Mouse (Mus musculus): Measurements from ENCODE around the gene Aox2. TPM values are rescaled to one million over a fixed set of nuclear protein-coding genes. Genes with fewer than 3 reads are reported as not detected.

The Aox2 gene
- 0.04 and 0.09 TPM in 2 replicates for polyA plus RNA-seq (2015; fragmentation: Nextera tagmentation; extraction: Ambion mirVana)

GRCm38 (mm10) chr1:58278026-58278425 lies at the start of gene Aox2:
Gene Aox2 (plus strand): TSS chr1:58278326.
- no peak within 1 kb of the TSS; the same call in 1 of the 2 replicates for H3K27ac ChIP-seq
- 67% methylated on average over 5 of the region's 5 CpGs for WGBS
- H3K4me3 ChIP-seq: no peak within 1 kb of the TSS
- no peaks in the 10 kb centered on the region for H3K9me3 ChIP-seq
- H3K36me3 ChIP-seq: no peaks in the 10 kb centered on the region
- H3K9ac ChIP-seq: no peak within 1 kb of the TSS
- no peak for ATAC-seq (ENCODE audit: low FRiP score, low read depth)
- no peak within 1 kb of the TSS for H3K4me2 ChIP-seq (replicated peaks)
- no peaks in the 10 kb centered on the region for H3K27me3 ChIP-seq
- H3K4me1 ChIP-seq: peaks cover 24% of the 10 kb centered on the region

GRCm38 (mm10) chr1:58228916-58229315 lies 49.2 kb upstream of the Aox2 start:
- no peak overlapping the region for H3K27ac ChIP-seq
- no peak for ATAC-seq (ENCODE audit: low FRiP score, low read depth)
- no peak overlapping the region for H3K4me3 ChIP-seq
- no peaks in the 10 kb centered on the region for H3K27me3 ChIP-seq
- no peak overlapping the region for H3K9ac ChIP-seq
- no peaks in the 10 kb centered on the region for H3K4me1 ChIP-seq
- no peaks in the 10 kb centered on the region for H3K36me3 ChIP-seq
- no peak overlapping the region for H3K4me2 ChIP-seq (replicated peaks)
- H3K9me3 ChIP-seq: no peaks in the 10 kb centered on the region

- no peak overlapping the region for H3K27ac ChIP-seq
- 89% methylated on average over 4 of the region's 4 CpGs for WGBS
- H3K4me1 ChIP-seq: no peaks in the 10 kb centered on the region
- H3K27me3 ChIP-seq: no peaks in the 10 kb centered on the region
- no peak overlapping the region for H3K4me3 ChIP-seq
- no peak overlapping the region for H3K4me2 ChIP-seq (replicated peaks)
- no peak overlapping the region for H3K9ac ChIP-seq
- ATAC-seq (ENCODE audit: low FRiP score, low read depth): no peak
- no peaks in the 10 kb centered on the region for H3K9me3 ChIP-seq
- no peaks in the 10 kb centered on the region for H3K36me3 ChIP-seq
Measured at GRCm38 (mm10) chr1:58229774-58230173, 48.4 kb upstream of the Aox2 start.

DNA sequence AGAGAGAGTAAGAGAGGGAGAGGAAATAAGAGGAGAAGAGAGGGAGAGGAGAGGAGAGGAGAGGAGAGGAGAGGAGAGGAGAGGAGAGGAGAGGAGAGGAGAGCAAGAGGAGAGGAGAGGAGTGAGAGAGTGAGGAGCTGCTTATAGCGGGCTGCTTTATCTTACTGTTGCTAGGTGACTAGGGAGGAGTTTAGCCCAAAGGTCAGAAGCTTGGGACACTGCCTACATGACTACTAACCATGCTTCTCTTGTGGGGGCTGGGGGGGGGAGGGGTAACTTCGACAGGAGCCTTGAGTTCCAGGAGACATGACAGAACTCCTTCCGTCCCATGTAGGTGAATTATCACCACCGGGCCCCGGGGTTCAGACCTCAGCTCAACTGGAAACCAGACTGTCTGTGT lies 47.6 kb upstream of the Aox2 start:
- no peaks in the 10 kb centered on the region for H3K4me1 ChIP-seq
- H3K4me2 ChIP-seq (replicated peaks): no peak overlapping the region
- no peak for ATAC-seq (ENCODE audit: low FRiP score, low read depth)
- no peak overlapping the region for H3K4me3 ChIP-seq
- no peaks in the 10 kb centered on the region for H3K9me3 ChIP-seq
- H3K27me3 ChIP-seq: no peaks in the 10 kb centered on the region
- H3K9ac ChIP-seq: no peak overlapping the region
- no peak overlapping the region for H3K27ac ChIP-seq
- 70% methylated on average over 5 of the region's 5 CpGs for WGBS
- no peaks in the 10 kb centered on the region for H3K36me3 ChIP-seq

- WGBS: 54% methylated on average over 5 of the region's 5 CpGs
- H3K4me2 ChIP-seq (replicated peaks): no peak overlapping the region
- ATAC-seq (ENCODE audit: low FRiP score, low read depth): no peak
Measured at GRCm38 (mm10) chr1:58235405-58235804, 42.7 kb upstream of the Aox2 start.

DNA sequence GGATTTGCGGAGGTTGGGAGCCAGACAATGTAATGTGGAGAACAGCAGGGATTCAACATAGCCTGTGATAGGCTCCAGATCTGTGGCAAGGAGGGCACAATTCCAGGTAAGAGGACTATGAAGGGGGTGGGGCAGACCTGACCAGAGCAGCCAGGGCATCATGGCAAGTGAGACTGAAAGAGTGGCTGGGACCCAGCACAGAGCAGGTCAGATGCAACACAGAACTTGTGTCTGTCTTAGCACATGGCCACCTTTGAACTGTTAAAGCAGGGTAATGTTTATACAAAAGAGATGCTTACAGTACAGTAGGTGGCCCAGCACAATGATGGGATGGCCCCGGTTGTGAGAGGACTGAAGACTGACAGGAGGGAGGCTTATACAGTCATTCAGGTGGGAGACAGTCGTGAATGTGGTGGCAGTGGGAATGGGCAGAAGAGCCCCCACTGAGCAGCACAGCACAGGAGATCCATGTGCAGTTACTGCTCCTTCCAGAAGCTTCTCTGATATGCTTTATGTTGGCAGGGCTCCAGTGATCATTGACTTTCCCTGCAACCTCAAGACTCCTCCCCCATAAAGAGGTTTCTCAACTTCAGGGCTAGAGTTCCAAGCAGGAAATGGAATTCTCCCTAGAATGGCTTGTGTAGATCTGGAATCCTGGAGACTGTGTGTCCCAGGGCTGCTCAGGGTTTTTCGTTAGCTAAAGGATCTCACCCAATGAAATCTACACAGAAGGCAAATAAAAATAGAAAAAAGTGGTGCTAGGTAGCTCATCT lies 40.4 kb upstream of the Aox2 start:
- WGBS: 69% methylated on average over 4 of the region's 4 CpGs
- peak; percentile 54; the same call in 1 of the 2 replicates for ATAC-seq (ENCODE audit: low FRiP score, low read depth)

More at GRCm38 (mm10) chr1:58235405-58235804, 42.7 kb upstream of the Aox2 start:
- Histone ChIP-seq H3K4me1 (peaks cover 13% of the 10 kb centered on the region), H3K4me3 (no peak overlapping the region), H3K9ac (no peak overlapping the region), H3K36me3 (no peaks in the 10 kb centered on the region), H3K27ac (no peak overlapping the region), H3K9me3 (no peaks in the 10 kb centered on the region), H3K27me3 (no peaks in the 10 kb centered on the region)

DNA sequence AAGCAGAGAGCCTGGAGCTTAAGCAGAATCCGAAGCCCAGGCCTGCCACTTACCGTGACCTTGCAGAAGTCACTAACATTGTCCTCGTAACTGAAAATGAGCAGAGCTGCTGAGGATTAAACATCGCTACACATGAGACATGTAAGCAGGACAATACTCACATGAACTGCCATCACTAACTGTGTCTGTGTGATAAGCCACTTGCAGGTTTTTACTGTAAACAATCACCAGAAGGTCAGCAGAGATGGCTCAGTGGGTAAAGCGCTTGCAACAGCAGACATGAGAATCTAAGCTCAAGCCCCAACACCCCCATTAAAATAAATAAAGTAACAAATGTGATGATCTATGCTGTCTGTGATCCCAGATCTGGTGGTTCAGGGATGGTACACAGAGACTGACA lies 39.7 kb upstream of the Aox2 start:
- H3K36me3 ChIP-seq: no peaks in the 10 kb centered on the region
- H3K9ac ChIP-seq: no peak overlapping the region
- ATAC-seq (ENCODE audit: low FRiP score, low read depth): no peak
- H3K27ac ChIP-seq: no peak overlapping the region
- no peak overlapping the region for H3K4me2 ChIP-seq (replicated peaks)
- H3K9me3 ChIP-seq: no peaks in the 10 kb centered on the region
- H3K4me1 ChIP-seq: peaks cover 13% of the 10 kb centered on the region
- no peak overlapping the region for H3K4me3 ChIP-seq
- no peaks in the 10 kb centered on the region for H3K27me3 ChIP-seq
- 65% methylated on average over 5 of the region's 5 CpGs for WGBS

More for the DNA sequence above, 40.4 kb upstream of the Aox2 start:
- H3K27me3 ChIP-seq: no peaks in the 10 kb centered on the region
- H3K4me2 ChIP-seq (replicated peaks): no peak overlapping the region
- no peak overlapping the region for H3K9ac ChIP-seq
- peaks cover 13% of the 10 kb centered on the region for H3K4me1 ChIP-seq
- H3K9me3 ChIP-seq: no peaks in the 10 kb centered on the region
- H3K4me3 ChIP-seq: no peak overlapping the region
- H3K36me3 ChIP-seq: no peaks in the 10 kb centered on the region
- H3K27ac ChIP-seq: no peak overlapping the region

- Histone ChIP-seq H3K27ac (no peak overlapping the region), H3K36me3 (no peaks in the 10 kb centered on the region), H3K9ac (no peak overlapping the region), H3K9me3 (no peaks in the 10 kb centered on the region), H3K4me3 (no peak overlapping the region), H3K27me3 (no peaks in the 10 kb centered on the region), H3K4me1 (peaks cover 13% of the 10 kb centered on the region), H3K4me2 (replicated peaks) (no peak overlapping the region)
- ATAC-seq (ENCODE audit: low FRiP score, low read depth): no peak
- WGBS: 93% methylated on average over 9 of the region's 9 CpGs
Measured at GRCm38 (mm10) chr1:58238961-58239360, 39.2 kb upstream of the Aox2 start.

- Histone ChIP-seq H3K36me3 (no peaks in the 10 kb centered on the region), H3K27me3 (no peaks in the 10 kb centered on the region), H3K9me3 (no peaks in the 10 kb centered on the region), H3K4me2 (replicated peaks) (no peak overlapping the region), H3K4me3 (no peak overlapping the region), H3K27ac (no peak overlapping the region), H3K9ac (no peak overlapping the region), H3K4me1 (peaks cover 13% of the 10 kb centered on the region)
- ATAC-seq (ENCODE audit: low FRiP score, low read depth): no peak
- WGBS: 68% methylated on average over 6 of the region's 6 CpGs
Measured at GRCm38 (mm10) chr1:58240347-58240746, 37.8 kb upstream of the Aox2 start.

DNA sequence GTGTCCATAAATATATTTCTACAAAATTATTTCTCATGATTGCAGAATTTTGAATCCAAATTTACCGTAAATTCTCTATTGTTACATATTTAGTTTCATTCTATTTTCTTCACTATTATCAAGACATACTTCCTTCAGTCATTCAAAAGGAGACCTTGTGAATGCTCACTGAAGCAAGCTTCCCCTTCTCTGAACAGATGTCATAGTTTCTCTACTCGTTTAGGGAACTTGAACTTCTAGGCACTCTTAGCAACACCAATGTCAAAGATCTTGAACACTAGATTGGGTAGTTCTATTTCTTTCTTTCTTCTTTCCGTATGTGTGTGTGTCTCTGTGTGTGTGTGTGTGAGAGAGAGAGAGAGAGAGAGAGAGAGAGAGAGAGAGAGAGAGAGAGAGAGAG lies 33.6 kb upstream of the Aox2 start:
- 84% methylated on average over 3 of the region's 3 CpGs for WGBS
- H3K9ac ChIP-seq: no peak overlapping the region

DNA sequence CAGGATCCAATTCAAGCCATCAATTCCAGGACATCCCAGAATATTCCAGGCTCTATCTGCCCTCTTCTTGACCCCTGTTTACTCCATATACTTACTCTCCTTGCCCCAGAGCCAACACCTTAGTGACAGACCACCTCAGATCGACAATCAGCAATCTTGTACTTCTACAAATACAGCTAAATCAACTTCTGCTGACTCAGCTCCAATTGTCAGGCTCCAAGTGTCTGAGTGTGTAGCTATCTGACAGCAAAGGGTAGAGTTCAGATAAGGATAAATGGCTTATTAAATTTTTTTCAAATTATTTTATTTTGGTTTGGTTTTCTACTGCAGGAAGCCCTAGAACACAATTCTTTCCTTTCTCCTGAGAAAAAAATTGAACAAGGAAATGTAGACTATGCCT lies 29.6 kb upstream of the Aox2 start:
- Histone ChIP-seq H3K4me1 (no peaks in the 10 kb centered on the region), H3K4me2 (replicated peaks) (no peak overlapping the region), H3K9ac (no peak overlapping the region), H3K9me3 (no peaks in the 10 kb centered on the region), H3K27ac (no peak overlapping the region), H3K27me3 (no peaks in the 10 kb centered on the region), H3K4me3 (no peak overlapping the region), H3K36me3 (no peaks in the 10 kb centered on the region)
- ATAC-seq (ENCODE audit: low FRiP score, low read depth): no peak
- WGBS: 82% methylated on average over 1 of the region's 1 CpGs

More for the DNA sequence above, 33.6 kb upstream of the Aox2 start:
- Histone ChIP-seq H3K9me3 (no peaks in the 10 kb centered on the region), H3K36me3 (no peaks in the 10 kb centered on the region), H3K27me3 (no peaks in the 10 kb centered on the region), H3K4me1 (no peaks in the 10 kb centered on the region), H3K4me2 (replicated peaks) (no peak overlapping the region), H3K4me3 (no peak overlapping the region), H3K27ac (no peak overlapping the region)
- ATAC-seq (ENCODE audit: low FRiP score, low read depth): no peak

DNA sequence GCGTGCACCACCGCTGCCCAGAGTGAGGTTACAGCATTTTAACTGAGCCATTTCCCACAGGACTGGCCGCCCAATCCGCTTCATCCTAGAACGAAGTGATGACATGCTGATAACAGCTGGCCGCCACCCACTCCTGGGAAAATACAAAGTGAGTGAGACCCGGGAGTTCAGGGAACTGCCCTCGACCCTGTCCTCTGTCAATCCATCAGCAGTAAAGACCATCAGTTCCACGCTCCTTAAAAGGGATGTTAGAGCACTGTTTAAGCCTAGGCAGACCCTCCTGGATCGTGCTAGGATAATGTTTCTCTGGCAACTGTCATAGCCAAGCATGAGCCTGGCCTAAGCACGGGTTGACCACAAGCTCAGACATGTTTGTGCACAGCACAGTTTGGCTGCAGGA lies 24.7 kb upstream of the Aox2 start:
- H3K27me3 ChIP-seq: no peaks in the 10 kb centered on the region
- no peaks in the 10 kb centered on the region for H3K36me3 ChIP-seq
- ATAC-seq (ENCODE audit: low FRiP score, low read depth): no peak
- no peak overlapping the region for H3K9ac ChIP-seq
- H3K9me3 ChIP-seq: no peaks in the 10 kb centered on the region
- H3K4me3 ChIP-seq: no peak overlapping the region
- WGBS: 71% methylated on average over 11 of the region's 11 CpGs
- no peak overlapping the region for H3K4me2 ChIP-seq (replicated peaks)
- no peaks in the 10 kb centered on the region for H3K4me1 ChIP-seq
- no peak overlapping the region for H3K27ac ChIP-seq
